Mouse (Mus musculus) megakaryocyte, embryonic 14.5 days (primary cell): ENCODE data around the gene Map1s.

ENCODE experiments used
- FLI1 ChIP-seq: IDR thresholded peaks from 2 replicates; pipeline ENCODE4 v1.6.1; 2012; ENCODE audit warnings: low read length, inconsistent platforms, mixed read lengths
- GATA1 ChIP-seq: IDR thresholded peaks from 3 replicates; pipeline ENCODE4 v1.6.1; 2012; ENCODE audit warnings: mixed read lengths, low read length, inconsistent platforms, borderline replicate concordance

- TF ChIP-seq GATA1 = no peak
- no peak for TF ChIP-seq FLI1
Measured at GRCm38 (mm10) chr8:70949847-70950246, 44.1 kb downstream of the Map1s start.
